Mouse (Mus musculus): Measurements from ENCODE around the gene Ttl. TPM values are rescaled to one million over a fixed set of nuclear protein-coding genes. Genes with fewer than 3 reads are reported as not detected.

Gene Ttl
- polyA plus RNA-seq, 1 experiment from 2014 or later = 13.1 TPM

GRCm38 (mm10) chr2:129129987-129130545 is 64.3 kb downstream of the Ttl start:
- H3K27me3 ChIP-seq (ENCODE audit: control insufficient read depth, insufficient read depth, low read length) = no peaks in the 10 kb centered on the region
- peaks cover 25% of the 10 kb centered on the region for H3K36me3 ChIP-seq (ENCODE audit: control insufficient read depth, insufficient read depth, low read length)
- H3K9me3 ChIP-seq (replicated peaks; ENCODE audit: control insufficient read depth, low read length) = peaks cover 7% of the 10 kb centered on the region; the same call in 1 of the 2 replicates
- H3K4me2 ChIP-seq (ENCODE audit: low read depth, low read length) = peak overlapping the region; percentile 80
- peak overlapping the region; percentile 76 for H3K4me3 ChIP-seq (replicated peaks; ENCODE audit: low read length)
- WGBS = 36% methylated on average over 18 of the region's 18 CpGs
- peak overlapping the region; percentile 89 for H3K27ac ChIP-seq (ENCODE audit: low read length)
- 0 out of 2 replicates have a peak, but pooled peaks have one; percentile 10 for ATAC-seq (ENCODE audit: insufficient read depth, low FRiP score)
- peaks cover 8% of the 10 kb centered on the region; the same call in 1 of the 2 replicates for H3K4me1 ChIP-seq (ENCODE audit: control insufficient read depth, insufficient read depth, low read length)
- H3K9ac ChIP-seq (ENCODE audit: low read length) = peak overlapping the region; percentile 91

- Histone ChIP-seq H3K4me1 (ENCODE audit: control insufficient read depth, insufficient read depth, low read length) (peaks cover 8% of the 10 kb centered on the region; the same call in 1 of the 2 replicates), H3K4me3 (replicated peaks; ENCODE audit: low read length) (no peak overlapping the region), H3K4me2 (ENCODE audit: low read depth, low read length) (peak overlapping the region; percentile 80), H3K27me3 (ENCODE audit: control insufficient read depth, insufficient read depth, low read length) (no peaks in the 10 kb centered on the region), H3K9ac (ENCODE audit: low read length) (no peak overlapping the region), H3K9me3 (replicated peaks; ENCODE audit: control insufficient read depth, low read length) (peaks cover 7% of the 10 kb centered on the region; the same call in 1 of the 2 replicates), H3K27ac (ENCODE audit: low read length) (no peak overlapping the region), H3K36me3 (ENCODE audit: control insufficient read depth, insufficient read depth, low read length) (peaks cover 20% of the 10 kb centered on the region)
- ATAC-seq (ENCODE audit: insufficient read depth, low FRiP score) = no peak
- WGBS = 88% methylated on average over 2 of the region's 2 CpGs
Observed at GRCm38 (mm10) chr2:129130776-129131175, 65.0 kb downstream of the Ttl start.

GRCm38 (mm10) chr2:129132231-129132630 is 66.5 kb downstream of the Ttl start:
- peaks cover 18% of the 10 kb centered on the region for H3K36me3 ChIP-seq (ENCODE audit: control insufficient read depth, insufficient read depth, low read length)
- no peaks in the 10 kb centered on the region for H3K27me3 ChIP-seq (ENCODE audit: control insufficient read depth, insufficient read depth, low read length)
- H3K4me3 ChIP-seq (replicated peaks; ENCODE audit: low read length) = no peak overlapping the region
- no peak overlapping the region for H3K9ac ChIP-seq (ENCODE audit: low read length)
- ATAC-seq (ENCODE audit: insufficient read depth, low FRiP score) = no peak
- peaks cover 8% of the 10 kb centered on the region; the same call in 1 of the 2 replicates for H3K4me1 ChIP-seq (ENCODE audit: control insufficient read depth, insufficient read depth, low read length)
- H3K27ac ChIP-seq (ENCODE audit: low read length) = no peak overlapping the region
- 95% methylated on average over 7 of the region's 7 CpGs for WGBS
- H3K9me3 ChIP-seq (replicated peaks; ENCODE audit: control insufficient read depth, low read length) = peaks cover 7% of the 10 kb centered on the region; the same call in 1 of the 2 replicates
- H3K4me2 ChIP-seq (ENCODE audit: low read depth, low read length) = no peak overlapping the region

GRCm38 (mm10) chr2:129133006-129133805 is 67.5 kb downstream of the Ttl start:
- Histone ChIP-seq H3K9ac (ENCODE audit: low read length) (no peak overlapping the region), H3K9me3 (replicated peaks; ENCODE audit: control insufficient read depth, low read length) (peaks cover 7% of the 10 kb centered on the region; the same call in 1 of the 2 replicates), H3K27me3 (ENCODE audit: control insufficient read depth, insufficient read depth, low read length) (no peaks in the 10 kb centered on the region), H3K4me1 (ENCODE audit: control insufficient read depth, insufficient read depth, low read length) (peaks cover 8% of the 10 kb centered on the region; the same call in 1 of the 2 replicates), H3K27ac (ENCODE audit: low read length) (no peak overlapping the region), H3K4me3 (replicated peaks; ENCODE audit: low read length) (no peak overlapping the region), H3K36me3 (ENCODE audit: control insufficient read depth, insufficient read depth, low read length) (peaks cover 18% of the 10 kb centered on the region), H3K4me2 (ENCODE audit: low read depth, low read length) (no peak overlapping the region)
- WGBS = 95% methylated on average over 14 of the region's 14 CpGs
- ATAC-seq (ENCODE audit: insufficient read depth, low FRiP score) = no peak

- no peaks in the 10 kb centered on the region for H3K4me1 ChIP-seq (ENCODE audit: control insufficient read depth, insufficient read depth, low read length)
- no peak overlapping the region for H3K9ac ChIP-seq (ENCODE audit: low read length)
- no peak overlapping the region for H3K4me3 ChIP-seq (replicated peaks; ENCODE audit: low read length)
- no peak for ATAC-seq (ENCODE audit: insufficient read depth, low FRiP score)
- 86% methylated on average over 10 of the region's 10 CpGs for WGBS
- no peaks in the 10 kb centered on the region; the same call in 1 of the 2 replicates for H3K27me3 ChIP-seq (ENCODE audit: control insufficient read depth, insufficient read depth, low read length)
- no peak overlapping the region for H3K4me2 ChIP-seq (ENCODE audit: low read depth, low read length)
- no peaks in the 10 kb centered on the region for H3K36me3 ChIP-seq (ENCODE audit: control insufficient read depth, insufficient read depth, low read length)
- no peaks in the 10 kb centered on the region for H3K9me3 ChIP-seq (replicated peaks; ENCODE audit: control insufficient read depth, low read length)
- H3K27ac ChIP-seq (ENCODE audit: low read length) = no peak overlapping the region
Observed at GRCm38 (mm10) chr2:129139906-129140305, 74.2 kb downstream of the Ttl start.

Other genes starting within 250 kb of the Ttl start
- gene Tmem87b, start 247.8 kb upstream of the Ttl start, polyA plus RNA-seq (2015; fragmentation: Nextera tagmentation; extraction: Ambion mirVana) = 34.3 and 36.6 TPM in 2 replicates
- gene Fbln7, start 203.0 kb upstream of the Ttl start, polyA plus RNA-seq (2015; fragmentation: Nextera tagmentation; extraction: Ambion mirVana) = 4.5 and 5.2 TPM in 2 replicates
- gene Zc3h8, start 121.9 kb upstream of the Ttl start, polyA plus RNA-seq (2015; fragmentation: Nextera tagmentation; extraction: Ambion mirVana) = 5.5 and 6.1 TPM in 2 replicates
- 0.95 and 1.5 TPM in 2 replicates for gene Zc3h6, start 98.5 kb upstream of the Ttl start, polyA plus RNA-seq (2015; fragmentation: Nextera tagmentation; extraction: Ambion mirVana)
- gene Gm10762, start 98.2 kb upstream of the Ttl start, polyA plus RNA-seq (2015; fragmentation: Nextera tagmentation; extraction: Ambion mirVana) = 5.5 and 7.3 TPM in 2 replicates
- 0.06 and 0.10 TPM in 2 replicates for gene Vinac1, start 17.8 kb upstream of the Ttl start, polyA plus RNA-seq (2015; fragmentation: Nextera tagmentation; extraction: Ambion mirVana)
- 22.1 and 24.6 TPM in 2 replicates for gene Polr1b, start 35.1 kb downstream of the Ttl start, polyA plus RNA-seq (2015; fragmentation: Nextera tagmentation; extraction: Ambion mirVana)
- 21.5 and 22.4 TPM in 2 replicates for gene Chchd5, start 63.8 kb downstream of the Ttl start, polyA plus RNA-seq (2015; fragmentation: Nextera tagmentation; extraction: Ambion mirVana)
- gene Slc20a1, start 132.8 kb downstream of the Ttl start, polyA plus RNA-seq (2015; fragmentation: Nextera tagmentation; extraction: Ambion mirVana) = 24.8 and 25.9 TPM in 2 replicates
- 35.4 and 38.5 TPM in 2 replicates for gene Ckap2l, start 231.3 kb downstream of the Ttl start, polyA plus RNA-seq (2015; fragmentation: Nextera tagmentation; extraction: Ambion mirVana)
- 0.37 TPM in 2 replicates for gene Il1a, start 244.0 kb downstream of the Ttl start, polyA plus RNA-seq (2015; fragmentation: Nextera tagmentation; extraction: Ambion mirVana)